Mouse (Mus musculus): ENCODE measurements around the gene Neurod2.

Gene Neurod2

DNA sequence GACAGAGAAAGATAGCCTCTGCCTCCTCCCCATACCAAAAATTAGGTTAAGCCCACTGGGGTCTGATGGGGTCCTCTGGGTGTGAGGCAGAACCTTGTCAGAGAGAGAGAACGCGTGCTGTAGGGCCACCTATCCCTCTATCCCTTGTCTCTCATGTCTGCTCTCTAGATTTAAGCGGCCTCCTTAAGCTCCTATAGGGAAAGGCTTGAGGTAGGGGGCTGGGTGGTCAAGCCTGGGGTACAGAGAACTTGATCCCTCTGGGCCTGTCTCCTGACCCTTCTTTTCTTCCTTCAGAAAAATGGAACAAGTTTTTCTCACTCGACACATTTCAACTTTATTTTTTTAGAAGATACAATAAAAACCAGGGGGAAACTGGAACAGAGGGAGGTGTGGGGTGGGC is 3.4 kb upstream of the Neurod2 start:
- DNase-seq (ENCODE audit: low spot score in 2 of 2): no peak

DNA sequence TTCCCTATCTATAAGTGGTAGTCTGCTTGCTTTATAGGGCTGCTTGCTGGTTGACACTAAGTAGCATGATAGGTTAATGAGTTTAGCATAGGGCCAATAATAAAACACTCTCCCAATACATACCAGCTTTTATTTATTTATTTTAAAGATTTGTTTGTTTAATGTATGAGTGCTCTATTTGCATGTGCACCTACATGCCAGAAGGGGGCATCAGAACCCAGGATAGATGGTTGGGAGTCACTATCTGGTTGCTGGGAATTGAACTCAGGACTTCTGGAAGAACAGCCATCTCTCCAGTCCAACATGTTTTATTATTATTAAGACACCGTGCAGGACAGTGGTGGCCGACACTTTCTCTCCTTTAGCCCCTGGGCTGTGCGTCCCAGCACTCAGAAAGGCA is 2.7 kb upstream of the Neurod2 start:
- no peak for DNase-seq (ENCODE audit: low spot score in 2 of 2)

GRCm38 (mm10) chr11:98331401-98331800 is 2.0 kb upstream of the Neurod2 start:
- no peak for DNase-seq (ENCODE audit: low spot score in 2 of 2)

GRCm38 (mm10) chr11:98330745-98331204 is 1.3 kb upstream of the Neurod2 start:
- DNase-seq (ENCODE audit: low spot score in 2 of 2): no peak

- DNase-seq (ENCODE audit: low spot score in 2 of 2): peak in 1 of 2 experiments; percentile 34
Measured at GRCm38 (mm10) chr11:98329960-98330744, 704 bp upstream of the Neurod2 start.

- DNase-seq (ENCODE audit: low spot score in 2 of 2): no peak
Measured at GRCm38 (mm10) chr11:98328371-98329069, 928 bp downstream of the Neurod2 start.

GRCm38 (mm10) chr11:98328031-98328370 is 1.4 kb downstream of the Neurod2 start:
- peak in 1 of 2 experiments; percentile 5 for DNase-seq (ENCODE audit: low spot score in 2 of 2)

DNA sequence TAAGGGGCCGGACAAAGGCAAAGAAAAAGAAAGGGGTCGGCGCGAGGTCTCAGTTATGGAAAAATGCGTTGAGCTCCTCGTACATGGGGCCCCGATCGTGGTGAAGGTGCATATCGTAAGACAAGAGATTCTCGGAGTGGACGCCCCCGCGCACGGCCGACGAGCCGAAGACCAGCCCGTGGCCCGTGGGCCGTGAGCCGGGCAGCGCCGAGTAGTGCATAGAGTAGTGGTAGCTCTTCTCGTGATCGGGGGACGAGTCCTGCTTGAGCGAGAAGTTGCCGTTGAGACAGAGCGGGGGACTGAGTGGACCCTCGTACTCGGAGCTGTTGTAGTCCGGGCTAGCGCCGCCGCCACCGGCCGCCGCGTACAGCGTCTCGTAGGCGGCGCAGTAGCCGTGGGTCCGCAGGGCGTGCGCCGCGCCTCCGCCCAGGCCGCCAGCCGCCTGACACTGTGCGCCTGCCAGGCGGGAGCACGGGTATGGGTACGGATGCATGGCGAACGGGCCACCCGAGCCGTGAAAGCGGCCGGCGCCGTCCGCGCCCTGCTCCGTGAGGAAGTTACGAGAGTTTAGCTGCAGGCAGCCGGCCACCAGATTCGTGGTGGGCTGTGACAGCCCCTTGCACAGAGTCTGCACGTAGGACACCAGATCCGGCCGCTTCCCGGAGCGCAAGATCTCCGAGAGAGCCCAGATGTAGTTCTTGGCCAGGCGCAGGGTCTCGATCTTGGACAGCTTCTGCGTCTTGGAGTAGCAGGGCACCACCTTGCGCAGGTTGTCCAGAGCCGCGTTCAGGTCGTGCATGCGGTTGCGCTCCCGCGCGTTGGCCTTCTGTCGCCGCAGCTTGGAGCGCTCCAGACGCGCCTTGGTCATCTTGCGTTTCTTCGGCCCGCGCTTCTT is 2.1 kb downstream of the Neurod2 start:
- DNase-seq (ENCODE audit: low spot score in 2 of 2): peak in 1 of 2 experiments; percentile 16

- DNase-seq (ENCODE audit: low spot score in 2 of 2): no peak
Measured at GRCm38 (mm10) chr11:98326741-98327135, 2.7 kb downstream of the Neurod2 start.

DNA sequence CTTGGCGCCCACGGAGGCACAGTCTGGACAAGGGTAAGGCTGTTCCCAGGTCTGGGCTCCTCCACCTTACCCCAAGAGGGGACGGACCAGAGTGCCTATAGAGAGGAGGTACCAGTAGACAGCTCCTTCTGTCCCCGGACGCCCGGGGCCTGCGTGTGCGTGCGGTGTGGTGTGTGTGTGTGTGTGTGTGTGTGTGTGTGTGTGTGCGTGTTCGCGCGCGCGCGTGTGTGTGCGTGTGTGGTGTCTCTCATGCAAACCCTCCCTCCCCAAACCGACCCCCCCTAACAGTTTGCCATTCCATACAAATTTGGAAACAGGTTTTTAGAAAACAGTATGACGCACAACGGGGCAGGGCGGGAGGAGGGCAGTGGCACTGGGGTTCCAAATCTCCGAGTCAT is 3.6 kb downstream of the Neurod2 start:
- DNase-seq (ENCODE audit: low spot score in 2 of 2): peak in 1 of 2 experiments; percentile 8

GRCm38 (mm10) chr11:98325191-98325820 is 4.1 kb downstream of the Neurod2 start:
- no peak for DNase-seq (ENCODE audit: low spot score in 2 of 2)

DNA sequence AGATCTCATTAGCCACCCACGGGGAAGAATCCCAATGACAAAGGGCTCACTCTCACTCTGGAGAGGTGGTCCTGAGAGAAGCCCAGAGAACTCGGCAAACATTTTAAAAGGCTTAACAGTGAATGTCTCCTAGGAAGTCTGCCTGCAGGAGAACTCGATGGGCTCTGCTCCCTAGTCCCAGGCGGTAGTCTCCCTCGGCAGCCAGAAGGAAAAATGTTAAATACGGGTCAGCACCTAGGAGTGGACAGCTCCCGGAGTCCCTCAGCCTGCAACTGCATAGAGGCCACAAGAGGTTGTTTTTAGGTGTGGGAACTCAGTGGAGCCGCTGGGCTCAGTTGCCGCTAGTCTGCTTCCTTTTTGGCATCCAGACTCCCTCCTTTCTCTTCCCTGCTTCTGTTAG is 5.5 kb downstream of the Neurod2 start:
- no peak for DNase-seq (ENCODE audit: low spot score in 2 of 2)

- peak in 1 of 2 experiments; percentile 2 for DNase-seq (ENCODE audit: low spot score in 2 of 2)
Measured at GRCm38 (mm10) chr11:98323136-98323866, 6.1 kb downstream of the Neurod2 start.

GRCm38 (mm10) chr11:98322159-98322558 is 7.3 kb downstream of the Neurod2 start:
- DNase-seq (ENCODE audit: low spot score in 2 of 2): peak in 1 of 2 experiments; percentile 1

- DNase-seq (ENCODE audit: low spot score in 2 of 2): peak in 1 of 2 experiments; percentile 5
Measured at GRCm38 (mm10) chr11:98321677-98322003, 7.8 kb downstream of the Neurod2 start.

- peak in 1 of 2 experiments; percentile 25 for DNase-seq (ENCODE audit: low spot score in 2 of 2)
Measured at GRCm38 (mm10) chr11:98320806-98321676, 8.4 kb downstream of the Neurod2 start.

- peak in 1 of 2 experiments; percentile 10 for DNase-seq (ENCODE audit: low spot score in 2 of 2)
Measured at GRCm38 (mm10) chr11:98320381-98320780, 9.1 kb downstream of the Neurod2 start.

- peak in 1 of 2 experiments; percentile 7 for DNase-seq (ENCODE audit: low spot score in 2 of 2)
Measured at GRCm38 (mm10) chr11:98319944-98320343, 9.5 kb downstream of the Neurod2 start.

- DNase-seq (ENCODE audit: low spot score in 2 of 2): peak in 1 of 2 experiments; percentile 24
Measured at GRCm38 (mm10) chr11:98319544-98319943, 9.9 kb downstream of the Neurod2 start.

DNA sequence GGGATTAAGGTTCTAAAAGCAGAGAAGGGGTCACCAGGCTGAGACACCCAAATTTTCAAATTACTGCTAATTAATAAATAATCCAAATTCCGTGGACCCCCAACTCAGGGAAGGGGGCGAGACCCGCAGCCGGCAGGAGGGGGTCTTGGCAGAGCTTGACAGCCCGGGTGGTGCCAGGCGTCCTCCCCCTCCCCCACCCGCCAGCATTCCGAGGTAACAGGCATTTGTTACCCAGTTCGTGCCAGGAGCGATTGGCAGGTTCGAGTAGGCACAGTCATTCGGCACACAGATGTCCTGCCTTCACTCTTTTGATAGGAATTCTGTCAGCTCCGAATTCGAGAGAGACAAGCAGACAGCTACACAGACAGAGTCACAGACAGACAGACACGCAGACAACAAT is 10.3 kb downstream of the Neurod2 start:
- DNase-seq (ENCODE audit: low spot score in 2 of 2): no peak

Data from left cerebral cortex, adult 9 months (tissue).